Comparison of ENCODE assay signal across 8 mouse cellular contexts in the genomic region with DNA sequence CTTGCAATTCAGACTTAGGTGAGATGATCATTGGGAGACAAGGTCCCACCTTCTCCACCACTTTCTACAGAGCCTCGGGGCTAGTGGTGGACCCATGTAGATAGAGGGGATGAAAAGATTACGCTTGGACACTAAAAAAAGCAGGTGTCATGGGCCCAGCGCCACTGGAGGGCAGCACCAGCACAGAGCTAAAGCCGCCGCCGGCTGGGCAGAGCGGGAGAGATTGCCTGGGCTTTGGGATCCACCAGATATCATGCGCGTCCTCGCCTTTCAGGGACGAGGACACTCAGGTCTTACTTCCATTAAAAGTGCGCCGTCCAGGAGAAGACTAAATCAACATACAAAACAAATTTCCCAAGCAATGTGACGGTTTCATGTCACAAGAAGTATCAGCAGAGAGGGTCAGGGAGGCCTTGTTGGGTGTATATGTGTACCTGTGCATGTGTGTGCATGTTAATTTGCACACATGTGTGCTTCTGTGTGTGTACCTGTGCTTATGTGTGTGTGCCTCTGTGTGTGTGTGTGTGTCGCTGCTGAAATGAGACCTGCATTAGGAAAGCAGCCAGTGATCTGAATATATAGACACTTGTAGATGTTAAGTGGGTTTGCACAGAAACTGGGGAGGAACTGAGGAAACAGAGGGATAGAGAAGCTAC. TPM values are rescaled to one million over a fixed set of nuclear protein-coding genes. Genes with fewer than 3 reads are reported as not detected.
A peak's percentile ranks its signal among the peaks of the same experiment; 100 is the strongest.
DNase-seq lines count a peak whose midpoint lies in the region; ATAC-seq and TF ChIP-seq lines count a peak whose summit lies in the region.

No protein-coding gene starts in this region.

- H3K9me3 ChIP-seq in ES-E14 (ENCODE audit: control insufficient read depth, insufficient read depth, low read depth, low read length): no peaks in the 10 kb centered on the region
- H3K9me3 ChIP-seq in hindbrain, embryonic 11.5 days (ENCODE audit: control insufficient read depth, low read length): no peaks in the 10 kb centered on the region

- no peak for DNase-seq in ES-E14 (ENCODE audit: low read depth, low spot score)
- DNase-seq in cerebellum, adult 11-12 months: peak; percentile 65
- DNase-seq in hindbrain, embryonic 11.5 days (ENCODE audit: low spot score): peak; percentile 85
- DNase-seq in layer of hippocampus, postnatal 36 days: peak; percentile 77 to 81
- DNase-seq in lung, postnatal 36 days: peak; percentile 83
- peak; percentile 84 for DNase-seq in retina, postnatal 1 day
- DNase-seq in urinary bladder, postnatal 10 days (ENCODE audit: low spot score): peak; percentile 30

- peak; percentile 79 for ATAC-seq in frontal cortex, adult (ENCODE audit: low TSS enrichment)
- ATAC-seq in hindbrain, embryonic 11.5 days (ENCODE audit: low FRiP score): peak; percentile 43; the same call in 1 of the 2 replicates

- H3K9ac ChIP-seq in ES-E14 (ENCODE audit: insufficient read depth, low read depth, low read length, poor library complexity, severe bottlenecking): no peak overlapping the region
- no peak overlapping the region for H3K9ac ChIP-seq in hindbrain, embryonic 11.5 days (ENCODE audit: low read depth, low read length)

- H3K27ac ChIP-seq in ES-E14 (ENCODE audit: insufficient read depth, low read depth, low read length, poor library complexity, severe bottlenecking): no peak overlapping the region
- no peak overlapping the region for H3K27ac ChIP-seq in hindbrain, embryonic 11.5 days (ENCODE audit: low read depth, low read length)

- no peak overlapping the region for H3K4me2 ChIP-seq in hindbrain, embryonic 11.5 days (replicated peaks; ENCODE audit: low read depth, low read length)

- in situ Hi-C loops in ES-E14 (cut with MboI; ENCODE audit: low sequenced_read_pairs in 2 of 2, unreplicated experiment in 2 of 2): loop anchor here in 1 of 2 experiments (25.0 kb wide), 1 partner anchor 327 kb away; no protein-coding TSS in a partner anchor

- H3K27me3 ChIP-seq in hindbrain, embryonic 11.5 days (ENCODE audit: control insufficient read depth, insufficient read depth, low read length): peaks cover 23% of the 10 kb centered on the region

- WGBS in hindbrain, embryonic 11.5 days: 7% methylated on average over 15 of the region's 15 CpGs

- no peak overlapping the region for H3K4me3 ChIP-seq in ES-E14 (ENCODE audit: insufficient read depth in 1 of 2, low read depth in 1 of 2, low read length in 2 of 2, poor library complexity in 1 of 2, severe bottlenecking in 1 of 2)
- no peak overlapping the region for H3K4me3 ChIP-seq in hindbrain, embryonic 11.5 days (ENCODE audit: low read depth, low read length)

- H3K4me1 ChIP-seq in ES-E14 (ENCODE audit: control insufficient read depth in 2 of 2, insufficient read depth in 2 of 2, low read length in 2 of 2, poor library complexity in 1 of 2): 0 out of 4 replicates have a peak, but pooled peaks cover 0 to 5% of the 10 kb centered on the region in 2 experiments
- H3K4me1 ChIP-seq in hindbrain, embryonic 11.5 days (replicated peaks; ENCODE audit: control insufficient read depth, insufficient read depth, low read length): no peaks in the 10 kb centered on the region

- H3K36me3 ChIP-seq in ES-E14 (ENCODE audit: control insufficient read depth, insufficient read depth, low read length, poor library complexity, severe bottlenecking): no peaks in the 10 kb centered on the region
- H3K36me3 ChIP-seq in hindbrain, embryonic 11.5 days (ENCODE audit: control insufficient read depth, insufficient read depth, low read length): no peaks in the 10 kb centered on the region

TF ChIP-seq in ES-E14, 5 proteins besides CTCF, POLR2A, EP300 and RAD21:
- TF ChIP-seq ZNF384 (IDR thresholded peaks at IDR 0.05; ENCODE audit: low read depth, low read length) (no peak), MAFK (IDR thresholded peaks at IDR 0.05; ENCODE audit: insufficient read depth, low read depth, low read length) (no peak), CHD2 (IDR thresholded peaks at IDR 0.05; ENCODE audit: low read depth, low read length) (no peak), HCFC1 (IDR thresholded peaks at IDR 0.05; ENCODE audit: borderline replicate concordance, insufficient read depth, low read length) (no peak), ZC3H11A (IDR thresholded peaks at IDR 0.05; ENCODE audit: borderline replicate concordance, low read depth, low read length) (peak; percentile 44; the same call in 1 of the 2 replicates)
TF ChIP-seq in ES-E14: peak in this region for 1.

RNA-seq across cellular contexts. Expression of a gene that starts 25.4 kb away (rescaled TPM):
- 4.8 and 5.2 TPM in 2 replicates for total RNA-seq in ES-E14 (2012; rRNA removed)
- polyA plus RNA-seq in hindbrain, embryonic 11.5 days (2014; fragmentation: Nextera tagmentation; extraction: Ambion mirVana): 8.7 and 9.0 TPM in 2 replicates
- total RNA-seq in layer of hippocampus, postnatal 36 days (2021): 10 to 100 TPM; 13.3 to 14.5 TPM

RNA-seq across cellular contexts. Expression of a gene that starts 51.9 kb away (rescaled TPM):
- 11.7 and 19.3 TPM in 2 replicates for total RNA-seq in ES-E14 (2012; rRNA removed)
- 21.5 and 22.1 TPM in 2 replicates for polyA plus RNA-seq in hindbrain, embryonic 11.5 days (2014; fragmentation: Nextera tagmentation; extraction: Ambion mirVana)
- 100 to 1,000 TPM in 1 of 2 experiments, 10 to 100 TPM in 1; 93.7 to 101 TPM for total RNA-seq in layer of hippocampus, postnatal 36 days (2021)
